Mouse (Mus musculus) kidney, adult 2 months (tissue): Measurements from ENCODE around the gene Ror1.

Experiments
- CTCF ChIP-seq: fragments of 200-500 bp; conservative IDR thresholded peaks from 2 replicates; pipeline ENCODE4 v1.5.1; 2011; ENCODE audit warnings: low read depth, mild to moderate bottlenecking, control low read depth, low read length, moderate library complexity, mixed read lengths; ENCODE audit not compliant: insufficient read depth, insufficient read length
- POLR2A ChIP-seq: fragments of 200-500 bp; IDR thresholded peaks from one replicate; pipeline ENCODE4 v1.6.1; 2011; ENCODE audit warnings: low read depth, low read length, control low read depth

GRCm38 (mm10) chr4:100311775-100312537, 216.4 kb downstream of the Ror1 start:
- no peak for TF ChIP-seq POLR2A
- no peak for TF ChIP-seq CTCF
